Mouse (Mus musculus) ES-E14 (cell line): ENCODE results near the gene Kcnd3.
A peak's percentile ranks its signal among the peaks of the same experiment; 100 is the strongest.

Source experiments
- CHD2 ChIP-seq: IDR thresholded peaks from 2 replicates; pipeline ENCODE4 v1.6.1; 2014; ENCODE audit warnings: mild to moderate bottlenecking, low read depth, low read length, inconsistent platforms
- ZC3H11A ChIP-seq: IDR thresholded peaks from 2 replicates; pipeline ENCODE4 v1.6.1; 2012; ENCODE audit warnings: low read depth, mild to moderate bottlenecking, inconsistent platforms, low read length, borderline replicate concordance
- ZNF384 ChIP-seq: IDR thresholded peaks from 2 replicates; pipeline ENCODE4 v1.6.1; 2012; ENCODE audit warnings: low read depth, low read length, inconsistent platforms

- peak; percentile 100 for TF ChIP-seq ZNF384
- TF ChIP-seq ZC3H11A = peak; percentile 20; the same call in 1 of the 2 replicates
- peak; percentile 99 for TF ChIP-seq CHD2
These were observed 235.4 kb downstream of the Kcnd3 start, which contains the start of gene Ddx20 for GRCm38 (mm10) chr3:105687324-105688060.
